Mouse (Mus musculus): ENCODE results near the gene Mturn.

The Mturn gene

DNA sequence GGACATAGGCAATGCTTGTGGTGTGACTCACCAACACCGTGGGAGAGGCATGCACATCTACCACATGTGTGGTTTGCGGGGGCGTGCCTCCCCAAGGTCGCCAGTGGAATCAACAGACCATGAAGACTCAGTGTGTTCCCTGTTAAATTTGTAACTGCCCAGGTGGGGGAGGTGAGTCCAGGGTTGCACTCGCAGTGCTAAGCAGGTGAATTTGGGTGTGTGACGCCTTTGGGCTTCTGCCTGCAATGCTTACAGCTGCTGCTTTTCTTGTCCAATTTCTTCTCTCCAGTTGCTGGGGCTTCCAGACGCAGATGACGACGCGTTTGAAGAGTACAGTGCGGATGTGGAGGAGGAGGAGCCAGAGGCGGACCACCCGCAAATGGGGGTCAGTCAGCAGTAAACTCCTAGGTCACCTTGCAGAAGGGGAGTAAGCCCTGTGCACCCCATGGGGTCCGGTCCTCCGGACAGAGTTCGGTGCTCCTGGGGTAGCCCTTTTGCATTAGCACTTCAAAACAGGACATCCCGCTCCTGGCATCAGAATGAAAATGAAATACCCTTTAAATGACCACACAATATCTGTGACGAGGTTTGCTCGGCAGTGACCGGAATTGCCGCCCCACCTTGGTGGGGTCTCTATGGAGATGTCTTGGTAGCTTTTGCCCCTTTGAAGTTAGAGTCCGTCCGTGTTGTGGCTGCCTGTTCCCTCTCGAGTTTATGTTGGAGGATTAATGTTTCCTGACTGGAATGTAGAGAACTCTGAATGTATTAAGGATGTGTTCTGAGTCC lies 17.5 kb downstream of the Mturn start:
- DNase-seq = peak; percentile 51

DNA sequence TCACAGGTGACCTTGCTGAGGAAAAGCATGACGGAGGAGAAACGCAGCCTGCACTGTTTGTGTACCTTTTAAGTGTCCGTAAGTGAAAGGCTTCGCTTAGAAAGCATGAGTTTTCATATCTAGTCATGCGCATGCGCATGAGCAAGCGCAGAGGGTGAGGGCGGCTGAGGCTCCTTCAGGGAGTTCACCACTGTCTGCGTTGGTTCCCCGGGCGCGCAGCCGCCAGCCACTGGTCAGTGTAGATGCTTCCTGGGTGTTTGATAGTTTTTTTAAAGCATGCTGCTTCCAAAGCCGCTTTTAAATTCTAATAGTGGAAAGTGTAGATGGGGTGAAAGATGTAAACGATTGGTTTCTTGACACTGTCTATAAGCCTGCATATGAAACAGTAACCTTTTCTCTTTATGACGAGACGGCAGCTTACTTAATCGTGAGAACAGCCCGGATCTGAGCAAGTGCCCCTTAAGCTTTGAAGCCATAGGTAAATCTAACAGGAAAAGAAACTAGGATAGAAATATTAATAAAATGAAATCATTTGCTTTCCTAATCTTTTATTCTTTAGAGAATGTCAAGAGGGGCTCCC lies 18.1 kb downstream of the Mturn start:
- DNase-seq = peak; percentile 85

DNA sequence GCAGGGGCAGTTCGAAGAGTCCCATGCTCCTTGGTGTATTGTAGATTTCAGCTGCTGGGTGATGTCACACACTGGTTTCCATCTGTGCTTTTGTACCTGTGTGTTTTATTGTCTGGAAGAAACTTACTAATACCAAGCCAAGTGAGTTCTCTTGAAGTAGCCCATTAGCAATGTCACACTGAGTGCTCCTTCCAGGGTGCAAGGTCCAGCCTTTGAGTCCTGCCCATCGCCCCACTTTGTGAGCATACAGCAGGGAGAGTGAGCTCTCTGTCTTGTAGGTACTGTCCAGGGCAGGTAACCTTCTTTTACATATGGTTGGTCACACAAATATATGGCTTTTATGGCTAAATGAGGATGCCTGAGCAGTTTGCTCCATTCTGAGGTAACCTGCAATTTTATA lies 19.1 kb downstream of the Mturn start:
- DNase-seq = peak; percentile 2

GRCm38 (mm10) chr6:54701901-54702300 lies 20.5 kb downstream of the Mturn start:
- peak; percentile 7 for DNase-seq

DNA sequence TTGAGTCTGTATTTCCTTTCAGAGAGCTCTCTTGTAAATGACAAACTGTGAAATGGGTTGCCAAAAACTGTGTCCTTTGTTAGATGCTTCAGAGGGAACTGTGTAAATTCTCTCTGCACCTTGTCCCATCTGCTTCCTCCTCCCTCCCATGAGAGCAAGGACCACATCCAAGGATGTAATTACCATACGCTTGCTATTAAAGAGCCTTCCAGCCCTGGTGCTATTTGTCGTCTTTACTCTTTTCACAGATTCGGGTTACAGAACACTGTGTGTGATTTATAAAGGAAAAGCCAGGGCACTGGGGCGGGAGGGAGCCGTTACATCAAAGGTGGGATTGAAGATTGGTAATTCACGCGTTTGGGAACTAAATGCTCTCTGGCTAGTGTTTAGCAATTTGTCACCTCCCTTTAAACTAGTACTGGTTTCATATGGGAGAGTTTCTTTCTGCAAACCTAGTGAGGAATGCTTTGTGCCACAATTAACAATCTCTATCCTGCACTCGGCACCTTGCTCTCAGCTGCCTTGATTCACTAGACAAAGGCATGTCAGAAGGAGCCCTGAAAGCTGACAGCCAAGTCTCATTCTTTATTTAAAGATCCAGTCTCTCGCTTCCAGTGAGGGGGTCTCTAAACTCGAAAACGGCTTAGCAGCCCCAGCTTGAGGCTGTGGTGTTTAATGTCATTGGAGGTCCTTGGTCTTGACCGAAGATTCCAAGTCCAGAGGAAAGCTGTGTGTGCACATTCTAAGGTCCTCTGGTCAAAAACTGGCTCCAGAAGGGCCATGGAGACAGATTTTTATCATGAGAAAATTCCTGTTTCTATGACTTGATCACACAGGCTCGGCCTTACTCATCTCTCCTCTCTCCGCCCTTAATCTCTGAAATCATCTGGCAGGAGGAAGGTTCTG lies 22.5 kb downstream of the Mturn start:
- no peak for DNase-seq

GRCm38 (mm10) chr6:54704539-54704845 lies 23.1 kb downstream of the Mturn start:
- no peak for DNase-seq

GRCm38 (mm10) chr6:54704847-54705246 lies 23.4 kb downstream of the Mturn start:
- no peak for DNase-seq

DNA sequence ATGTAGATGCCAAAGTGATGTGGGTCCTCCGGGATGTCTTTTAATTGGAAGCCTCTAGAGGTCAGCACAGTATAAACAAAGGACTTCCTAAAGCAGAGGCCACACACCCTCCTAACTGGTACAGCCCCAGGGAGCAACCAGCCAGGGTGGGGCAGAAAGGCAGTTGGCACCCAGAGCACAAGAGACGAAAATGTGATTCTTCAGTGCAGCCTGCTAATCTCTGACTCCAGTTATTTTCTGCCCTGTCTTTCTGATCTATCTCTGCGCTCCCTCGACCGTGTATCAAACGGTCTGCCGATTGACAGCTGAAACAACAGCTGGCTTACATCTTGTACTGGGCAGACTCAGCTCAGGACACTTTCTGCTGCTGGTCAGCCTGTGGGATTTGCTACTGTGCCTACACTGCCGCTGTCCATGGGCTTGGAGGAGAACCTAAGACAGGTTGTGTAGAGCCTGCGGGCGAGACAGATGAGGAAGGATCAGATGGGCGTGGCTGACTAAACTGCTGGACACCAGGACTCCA lies 24.0 kb downstream of the Mturn start:
- peak; percentile 65 for DNase-seq

DNA sequence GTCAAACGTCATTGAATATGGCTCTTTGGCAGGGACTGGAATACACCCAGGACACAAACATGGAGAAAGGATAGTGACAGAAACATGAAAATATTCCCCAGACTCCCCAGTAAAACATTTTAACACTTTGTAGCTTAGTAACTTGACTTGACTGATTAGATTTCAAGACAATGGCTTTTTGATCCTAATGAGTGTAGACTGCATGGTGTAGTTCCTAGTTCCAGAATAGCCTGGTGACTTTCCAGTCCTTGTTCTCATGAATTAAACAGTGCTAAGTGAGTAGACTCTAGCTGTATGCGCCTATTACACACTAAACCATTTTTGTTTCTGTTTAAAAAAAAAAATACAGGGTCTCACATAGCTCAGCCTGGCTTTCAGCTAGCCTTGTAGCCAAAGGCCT lies 24.7 kb downstream of the Mturn start:
- DNase-seq = no peak

DNA sequence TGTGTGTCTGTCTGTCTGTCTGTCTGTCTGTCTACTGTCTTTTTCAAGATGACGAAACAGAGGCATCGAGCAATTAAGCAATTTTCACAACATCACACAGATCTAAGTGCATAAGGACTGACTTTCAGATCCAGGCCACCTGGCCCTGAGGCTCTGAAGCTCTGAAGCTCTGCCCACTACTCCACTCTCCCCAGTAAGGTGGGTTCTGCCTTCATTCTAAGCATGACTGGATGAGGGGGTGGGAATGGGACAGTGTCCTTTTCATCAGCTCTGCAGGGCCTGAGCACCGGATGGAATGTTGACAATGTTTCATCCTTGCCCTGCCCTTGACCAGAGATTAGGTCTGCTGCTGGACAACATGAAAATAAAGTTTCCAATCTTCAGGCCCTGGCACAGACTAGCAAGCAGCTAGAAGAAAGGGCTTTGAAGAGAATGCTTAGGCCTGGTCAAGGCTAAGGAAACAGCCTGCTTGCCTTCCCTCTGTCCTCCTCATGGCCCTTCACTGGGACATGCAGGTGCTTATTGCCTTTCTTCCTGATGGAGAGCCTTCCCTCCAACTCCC lies 25.3 kb downstream of the Mturn start:
- no peak for DNase-seq

GRCm38 (mm10) chr6:54708646-54709045 lies 27.2 kb downstream of the Mturn start:
- no peak for DNase-seq

DNA sequence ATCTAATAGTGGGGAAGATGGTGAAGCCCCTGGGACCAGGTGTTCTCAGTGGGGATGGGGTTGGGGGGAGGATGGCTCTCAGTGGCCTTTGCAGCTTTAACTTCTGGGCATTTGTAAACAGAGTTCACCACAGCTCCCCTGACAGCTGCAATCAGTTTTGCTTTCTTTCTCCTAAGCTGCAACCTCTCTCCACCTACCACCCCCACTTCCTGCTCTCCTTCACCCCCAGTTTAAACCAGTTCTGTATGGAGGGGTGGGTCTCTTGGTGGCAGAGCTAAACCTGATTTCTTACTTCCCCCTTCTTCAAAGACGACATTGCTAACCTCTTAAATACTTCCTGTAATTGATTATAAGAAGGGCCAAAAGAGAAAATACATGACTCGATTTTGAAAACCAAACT lies 34.3 kb downstream of the Mturn start:
- DNase-seq = peak; percentile 46

GRCm38 (mm10) chr6:54718779-54719685 lies 37.6 kb downstream of the Mturn start:
- DNase-seq = peak; percentile 66

- peak; percentile 69 for DNase-seq
Observed at GRCm38 (mm10) chr6:54719686-54720310, 38.4 kb downstream of the Mturn start.

DNA sequence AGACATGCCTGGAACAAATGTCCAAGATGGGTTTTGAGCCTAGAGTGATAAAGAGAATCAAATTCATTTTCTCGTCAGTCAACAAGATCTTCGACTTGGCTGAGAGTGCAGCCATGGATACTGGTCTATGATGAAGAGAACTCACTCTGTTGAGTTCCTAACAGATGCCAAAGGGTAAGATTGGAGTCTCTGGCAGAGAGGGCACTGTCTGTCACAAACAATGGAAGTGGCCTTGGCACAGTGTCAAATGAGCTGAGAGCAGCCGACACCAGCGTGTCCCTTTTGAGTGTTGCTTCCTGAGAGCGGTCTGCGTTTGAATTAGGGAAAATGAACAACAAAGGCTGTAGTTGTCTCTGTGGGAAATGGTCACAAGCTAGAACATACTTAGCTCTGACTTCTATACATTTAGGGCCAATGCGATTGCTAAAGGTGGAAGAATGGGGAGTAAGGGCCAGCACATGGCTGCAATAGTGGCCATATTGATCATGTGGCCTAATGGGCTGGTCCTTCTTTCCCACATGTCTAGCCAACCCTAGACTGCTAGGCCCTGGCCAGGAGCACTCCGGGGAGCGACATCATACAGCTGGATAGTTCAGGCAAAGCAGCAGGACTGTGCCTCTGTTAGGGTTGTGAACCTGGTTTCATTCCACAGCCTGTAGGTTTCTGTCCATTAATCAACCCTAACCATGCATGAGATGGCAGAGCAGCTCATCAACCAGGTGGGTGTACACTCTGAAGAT lies 39.3 kb downstream of the Mturn start:
- no peak for DNase-seq

DNA sequence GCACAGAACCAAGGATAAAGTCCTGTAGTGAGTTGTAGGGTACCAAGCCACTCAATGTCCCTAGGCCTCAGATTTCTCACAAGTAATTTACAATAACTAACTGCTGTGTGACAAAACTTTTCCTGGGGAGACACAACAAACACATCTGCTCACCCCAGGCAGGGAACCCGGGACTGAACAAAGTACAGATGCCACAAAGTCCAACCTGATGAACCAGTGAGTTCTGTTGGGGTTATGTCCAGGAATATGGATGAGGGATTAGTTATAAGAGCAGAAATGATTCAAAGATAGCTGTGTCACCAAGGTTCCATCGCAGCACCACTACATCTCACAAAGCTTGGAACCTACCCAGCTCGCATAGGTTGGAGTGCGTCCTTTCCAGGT lies 39.8 kb downstream of the Mturn start:
- no peak for DNase-seq

DNA sequence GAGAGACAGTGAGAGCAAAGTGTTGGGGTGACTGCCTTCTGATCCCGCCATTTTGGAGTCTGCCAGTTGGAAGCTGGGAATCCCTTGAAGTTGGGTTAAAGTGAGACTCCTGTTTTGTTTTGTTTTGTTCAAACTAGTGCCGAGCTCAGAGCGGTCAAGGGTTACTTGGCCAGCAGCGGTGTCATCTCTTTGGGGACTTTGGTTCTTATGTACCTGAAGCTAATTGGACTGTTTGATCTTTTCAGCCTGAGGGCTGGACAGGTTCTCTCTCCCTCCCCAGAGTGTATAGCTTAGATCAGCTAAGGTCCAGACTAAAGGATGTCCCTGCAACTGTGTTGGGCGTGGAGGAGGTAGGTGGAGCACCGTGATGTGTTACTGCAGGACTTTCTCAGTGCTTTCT lies 44.9 kb downstream of the Mturn start:
- DNase-seq = no peak

- DNase-seq = no peak
Observed at GRCm38 (mm10) chr6:54726796-54727195, 45.4 kb downstream of the Mturn start.

DNA sequence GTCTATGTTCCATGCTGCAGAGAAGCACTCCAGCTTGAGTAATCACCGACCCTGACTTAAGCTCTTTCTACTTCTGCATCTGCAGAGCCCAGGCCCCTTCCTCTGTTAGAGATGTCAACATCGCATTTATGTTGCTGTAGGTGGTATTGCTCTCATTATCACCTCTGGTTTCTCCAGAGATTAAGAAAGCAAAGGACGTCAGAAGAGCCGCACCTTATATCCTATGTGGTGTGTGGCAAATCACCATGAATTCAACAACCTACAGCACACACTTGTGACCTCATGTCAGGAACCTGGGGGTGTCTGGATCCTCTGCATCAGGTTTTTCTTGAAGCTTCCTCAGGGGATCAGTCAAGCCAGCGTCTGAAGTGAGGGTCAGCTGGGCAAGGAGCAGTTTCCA lies 46.0 kb downstream of the Mturn start:
- DNase-seq = no peak

GRCm38 (mm10) chr6:54729451-54730105 lies 48.2 kb downstream of the Mturn start:
- no peak for DNase-seq
